Mouse (Mus musculus): ENCODE data around the gene Cd8b1. TPM values are rescaled to one million over a fixed set of nuclear protein-coding genes. Genes with fewer than 3 reads are reported as not detected.

Gene Cd8b1
- polyA plus RNA-seq, 2 experiments from 2014 or later = 13.1 to 17.9 TPM

DNA sequence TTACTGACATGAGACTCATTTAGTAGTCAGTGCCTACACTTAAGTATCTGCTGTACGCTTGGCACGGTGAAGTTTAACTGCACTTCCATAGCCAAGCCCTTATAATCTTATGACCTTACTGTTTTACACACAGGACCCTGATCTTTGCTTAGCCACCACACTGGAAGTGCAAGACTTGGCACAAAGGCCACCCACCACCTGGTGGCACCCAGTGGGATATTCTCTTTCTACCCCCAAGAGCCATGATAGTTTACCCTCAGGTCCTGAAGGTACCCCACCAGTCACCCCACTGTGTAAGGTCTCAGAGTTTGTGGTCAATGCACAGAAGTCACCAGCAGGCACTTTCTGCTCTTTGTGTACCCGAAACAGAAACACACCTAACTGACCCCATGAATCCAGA lies 28.6 kb downstream of the Cd8b1 start:
- ATAC-seq = no peak

DNA sequence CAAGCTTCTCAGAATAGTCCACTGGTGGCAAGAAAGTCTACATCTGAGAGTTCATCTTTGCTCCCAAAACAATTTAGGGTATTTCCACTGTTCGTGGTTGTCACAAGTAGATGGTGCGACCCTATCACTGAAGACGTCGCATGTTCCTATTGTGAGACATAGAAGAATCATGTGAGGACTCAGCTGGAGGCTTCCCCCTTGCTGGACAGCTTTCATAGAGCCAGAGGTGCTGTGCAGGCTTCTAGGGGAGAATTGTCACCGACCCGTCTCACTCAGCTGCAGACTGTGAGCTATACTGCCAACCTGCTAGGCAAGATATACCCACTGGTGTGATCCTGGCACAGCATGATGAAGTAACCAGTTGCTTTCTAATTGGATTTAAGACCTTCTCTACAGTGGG lies 29.6 kb downstream of the Cd8b1 start:
- ATAC-seq = no peak

- no peak for ATAC-seq
These were observed 30.4 kb downstream of the Cd8b1 start for GRCm38 (mm10) chr6:71352866-71353427.

DNA sequence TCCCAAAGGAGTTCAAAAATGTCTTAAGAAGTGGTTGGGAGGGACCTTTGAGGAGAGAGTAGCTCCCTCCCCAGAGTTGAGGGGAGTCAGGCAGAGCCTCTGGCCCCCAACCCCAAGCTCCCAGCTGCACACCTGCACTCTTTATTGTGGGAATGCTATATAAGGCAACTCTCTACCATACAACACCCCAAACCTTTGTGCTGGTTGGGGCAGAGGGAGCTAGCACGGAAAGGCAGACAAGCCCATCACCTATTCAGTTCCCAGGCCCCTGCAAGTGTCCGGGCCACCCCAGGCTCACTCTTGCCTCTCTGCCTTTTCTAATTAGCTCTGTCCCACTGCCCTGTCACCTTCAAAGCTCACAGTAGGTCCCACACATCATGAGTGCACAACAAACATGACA lies 31.1 kb downstream of the Cd8b1 start:
- ATAC-seq = no peak

- no peak for ATAC-seq
These were observed 34.9 kb downstream of the Cd8b1 start for GRCm38 (mm10) chr6:71357493-71357892.

- no peak for ATAC-seq
These were observed 37.6 kb downstream of the Cd8b1 start for GRCm38 (mm10) chr6:71360221-71360620.

- ATAC-seq = no peak
These were observed 38.2 kb downstream of the Cd8b1 start for GRCm38 (mm10) chr6:71360751-71361150.

DNA sequence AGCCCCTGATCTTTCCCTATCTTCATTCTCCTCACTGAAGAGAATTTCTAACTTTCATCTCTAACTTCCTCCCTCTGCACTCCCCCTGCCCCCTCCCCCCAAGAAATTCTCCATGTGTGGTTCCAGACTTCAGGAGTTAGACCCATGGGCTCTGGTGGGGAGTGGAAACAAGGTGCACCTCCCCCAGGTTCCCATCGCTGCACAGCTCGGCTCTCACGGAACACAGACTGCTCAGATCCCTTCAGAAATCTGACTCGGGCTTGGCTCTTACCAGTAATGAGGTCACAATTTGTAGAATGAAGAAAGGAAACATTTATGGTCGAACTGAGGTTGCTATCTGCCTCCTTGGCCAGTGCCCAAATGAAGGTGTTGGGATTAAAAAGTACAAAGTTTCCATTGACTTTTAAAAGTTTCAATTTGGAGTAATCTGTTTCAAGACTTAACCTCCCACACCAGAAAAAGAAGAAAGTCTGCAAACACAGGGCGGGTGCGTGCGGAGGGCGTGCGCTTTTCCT lies 38.6 kb downstream of the Cd8b1 start:
- ATAC-seq = no peak

GRCm38 (mm10) chr6:71363995-71364394 lies 41.4 kb downstream of the Cd8b1 start:
- no peak for ATAC-seq

DNA sequence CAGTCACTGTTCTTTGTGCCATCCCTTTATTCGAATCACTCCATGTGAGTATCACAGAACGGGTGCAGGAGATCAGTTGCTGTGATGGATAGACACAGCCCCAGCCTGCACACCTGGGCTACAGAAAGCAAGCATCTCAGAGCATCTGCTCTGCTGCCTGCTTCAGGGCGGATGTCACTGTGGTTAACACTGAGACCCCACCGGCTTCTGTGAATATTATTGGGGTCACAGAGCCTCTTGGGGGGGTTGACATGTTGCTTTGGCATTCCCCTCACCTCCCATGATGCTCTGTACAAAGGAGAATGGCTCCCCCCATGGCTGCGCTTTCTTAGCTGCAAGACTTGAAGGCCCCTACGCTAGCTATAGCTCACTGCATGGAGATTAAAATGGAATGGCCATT lies 46.8 kb downstream of the Cd8b1 start:
- ATAC-seq = no peak

DNA sequence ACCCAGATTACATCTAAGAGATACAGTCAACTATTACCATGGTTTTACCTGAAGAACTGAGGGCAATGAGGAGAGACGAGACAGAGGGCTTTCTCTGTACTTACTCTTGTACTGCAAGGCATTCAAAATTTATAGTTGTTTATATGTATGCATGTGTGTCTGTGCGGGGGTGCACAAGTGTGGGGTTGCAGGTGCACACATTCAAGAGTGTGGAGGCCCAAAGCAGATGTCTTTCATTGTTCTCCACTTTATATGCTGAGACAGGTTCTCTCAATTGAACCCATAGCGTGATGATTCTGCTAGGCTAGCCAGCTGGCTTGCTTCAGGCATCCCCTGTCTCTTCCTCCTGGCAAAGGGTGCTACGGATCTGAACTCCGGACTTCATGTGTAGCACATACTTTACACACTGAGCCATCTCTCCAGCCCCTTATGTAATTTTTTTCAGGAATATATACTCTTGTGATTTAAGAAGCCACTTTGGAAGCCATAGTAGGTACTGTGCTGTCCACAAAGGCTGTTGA lies 48.6 kb downstream of the Cd8b1 start:
- ATAC-seq = no peak

DNA sequence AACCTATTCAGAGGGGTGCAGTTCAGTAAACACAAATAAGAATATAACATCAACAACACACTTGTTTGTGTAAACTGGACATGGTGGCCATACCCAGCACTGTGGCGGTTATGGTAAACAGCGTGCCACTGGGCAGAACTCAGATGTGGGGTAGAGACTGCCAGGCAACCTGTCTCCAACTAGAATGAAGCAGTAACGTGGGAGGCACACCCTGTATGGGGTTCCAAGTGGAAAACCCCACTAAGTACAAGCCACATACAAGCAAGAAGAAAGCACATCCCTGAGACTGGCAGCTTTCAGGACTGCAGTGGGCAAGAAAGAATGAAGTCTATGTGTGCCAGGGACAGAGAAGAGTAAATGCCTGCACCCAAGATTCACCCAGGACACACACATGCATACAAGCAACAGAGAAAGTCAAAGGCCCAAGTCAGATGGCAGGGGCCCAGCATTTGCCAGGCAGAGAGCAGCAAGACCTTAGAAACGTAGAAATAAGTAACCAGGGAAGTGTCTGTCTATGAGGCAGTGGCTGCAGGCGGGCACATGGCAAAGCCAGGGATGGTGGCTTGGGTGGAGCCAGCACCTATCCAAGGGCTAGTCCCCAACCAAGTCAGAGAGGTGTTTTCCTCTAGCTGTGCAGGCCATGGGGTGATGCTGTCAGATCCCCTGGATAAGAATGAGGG lies 49.6 kb downstream of the Cd8b1 start:
- ATAC-seq = no peak

DNA sequence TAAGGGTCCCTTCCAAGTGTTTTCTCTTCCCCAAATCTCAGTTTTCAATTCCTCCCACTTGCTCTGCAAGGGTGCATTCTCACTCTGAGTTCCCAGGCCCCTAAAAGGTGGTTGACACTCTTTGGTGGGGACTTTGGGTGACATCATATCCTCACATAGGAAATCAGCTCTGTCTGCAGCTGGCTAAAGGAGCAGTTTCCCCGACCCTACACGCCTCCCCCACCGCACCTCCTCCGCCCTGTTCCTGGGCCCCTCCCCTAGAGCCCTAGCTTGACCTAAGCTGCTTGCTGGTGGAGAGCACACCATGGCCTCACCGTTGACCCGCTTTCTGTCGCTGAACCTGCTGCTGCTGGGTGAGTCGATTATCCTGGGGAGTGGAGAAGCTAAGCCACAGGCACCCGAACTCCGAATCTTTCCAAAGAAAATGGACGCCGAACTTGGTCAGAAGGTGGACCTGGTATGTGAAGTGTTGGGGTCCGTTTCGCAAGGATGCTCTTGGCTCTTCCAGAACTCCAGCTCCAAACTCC lies 50.7 kb downstream of the Cd8b1 start, which contains the start of gene Cd8a:
TSS of gene Cd8a (plus strand) at position 179 of the 527 bp plus-strand sequence.
- ATAC-seq = no peak

- no peak for ATAC-seq
These were observed 51.8 kb downstream of the Cd8b1 start for GRCm38 (mm10) chr6:71374311-71374829.

DNA sequence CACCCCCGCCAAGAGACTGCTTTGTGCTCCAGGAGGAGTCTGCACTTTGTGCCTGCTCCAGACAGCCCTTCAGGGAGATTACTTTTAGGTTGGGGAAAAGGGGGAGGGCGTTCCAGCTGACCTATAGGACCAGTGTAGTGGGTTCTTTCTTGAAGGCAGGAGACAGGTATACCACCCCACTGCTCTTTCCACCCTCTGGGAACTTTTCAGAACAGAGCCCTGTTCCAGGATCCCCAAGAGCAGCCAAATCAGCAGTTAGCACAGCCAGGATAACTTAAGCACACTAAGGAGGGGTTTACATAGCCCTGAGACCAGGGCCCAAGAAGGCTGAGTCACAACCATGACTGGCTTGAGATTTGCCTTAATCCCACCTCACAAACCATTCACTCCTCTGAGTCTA lies 52.3 kb downstream of the Cd8b1 start:
- ATAC-seq = no peak

GRCm38 (mm10) chr6:71376711-71377110 lies 54.1 kb downstream of the Cd8b1 start:
- ATAC-seq = no peak

DNA sequence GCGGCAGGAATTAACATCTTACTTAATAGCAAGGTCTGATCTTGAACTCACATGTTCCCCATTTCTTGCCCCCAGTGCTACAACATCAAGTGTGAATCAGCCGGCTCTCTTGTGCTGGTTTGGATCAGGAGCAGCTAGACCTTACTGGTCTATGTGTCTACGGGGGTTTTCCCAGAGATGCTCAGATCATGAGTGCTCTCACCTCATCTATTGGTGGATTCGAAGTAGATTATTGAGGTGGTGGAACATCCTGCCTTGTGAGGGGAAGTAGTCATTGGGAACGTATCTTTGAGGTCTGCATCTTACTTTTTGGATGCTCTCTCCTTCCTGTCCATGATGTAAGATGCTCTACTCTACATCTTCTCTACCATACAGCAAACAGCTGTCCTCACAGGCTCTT lies 59.1 kb downstream of the Cd8b1 start:
- peak; percentile 23 for ATAC-seq

Other genes starting within 250 kb of the Cd8b1 start
- gene Thnsl2, start 178.3 kb upstream of the Cd8b1 start, polyA plus RNA-seq (2017; shearing (Covaris generic)) = 1 to 10 TPM; 1.7 to 2.2 TPM
- not detected for gene Fabp1, start 123.0 kb upstream of the Cd8b1 start, polyA plus RNA-seq (2017; shearing (Covaris generic))
- 100 to 1,000 TPM in 1 of 2 experiments, 10 to 100 TPM in 1; 88.6 to 106 TPM for gene Krcc1, start 51.1 kb upstream of the Cd8b1 start, polyA plus RNA-seq (2017; shearing (Covaris generic))
- not detected for gene Smyd1, start 555 bp upstream of the Cd8b1 start, polyA plus RNA-seq (2017; shearing (Covaris generic))
- gene Cd8a, start 50.6 kb downstream of the Cd8b1 start, polyA plus RNA-seq (2017; shearing (Covaris generic)) = 1 to 10 TPM; 1.9 to 2.7 TPM
- gene Rmnd5a, start 117.8 kb downstream of the Cd8b1 start, polyA plus RNA-seq (2017; shearing (Covaris generic)) = 10 to 100 TPM; 13.5 to 15.7 TPM
- 1 to 10 TPM; 4.4 to 5.7 TPM for gene Rnf103, start 171.1 kb downstream of the Cd8b1 start, polyA plus RNA-seq (2017; shearing (Covaris generic))
- gene Chmp3, start 221.0 kb downstream of the Cd8b1 start, polyA plus RNA-seq (2017; shearing (Covaris generic)) = 100 to 1,000 TPM in 1 of 2 experiments, 10 to 100 TPM in 1; 56.7 to 105 TPM